Mouse (Mus musculus) heart, embryonic 12.5 days (tissue): ENCODE results near the gene Zfp1. TPM values are rescaled to one million over a fixed set of nuclear protein-coding genes. Genes with fewer than 3 reads are reported as not detected.

Source experiments
- ATAC-seq: fragments of 200-750 bp; cut with Nextera tagmentation; 2 replicates; pipeline ENCODE4 v1.8.0; 2017; ENCODE audit warnings: moderate TSS enrichment, moderate library complexity; ENCODE audit not compliant: insufficient number of reproducible peaks, low FRiP score
- H3K27ac ChIP-seq: fragments of 300-500 bp; sonication (generic); 2 replicates; pipeline ENCODE4 v1.5.1; 2016; ENCODE audit warnings: mild to moderate bottlenecking, moderate library complexity; ENCODE audit not compliant: poor library complexity, severe bottlenecking
- H3K27me3 ChIP-seq: fragments of 300-500 bp; sonication (generic); replicated peaks from 2 replicates; pipeline ENCODE4 v1.6.1; 2016; ENCODE audit warnings: mild to moderate bottlenecking, moderate library complexity
- H3K36me3 ChIP-seq: fragments of 300-500 bp; sonication (generic); 2 replicates; pipeline ENCODE4 v1.6.1; 2016; ENCODE audit warnings: mild to moderate bottlenecking, moderate library complexity
- H3K4me1 ChIP-seq: fragments of 300-500 bp; sonication (generic); replicated peaks from 2 replicates; pipeline ENCODE4 v1.6.1; 2016; ENCODE audit warnings: mild to moderate bottlenecking
- H3K4me2 ChIP-seq: fragments of 300-500 bp; sonication (generic); 2 replicates; pipeline ENCODE4 v1.6.1; 2016; ENCODE audit warnings: mild to moderate bottlenecking, moderate library complexity
- H3K4me3 ChIP-seq: fragments of 300-500 bp; sonication (generic); 2 replicates; pipeline ENCODE4 v1.5.1; 2016; ENCODE audit warnings: mild to moderate bottlenecking
- H3K9ac ChIP-seq: fragments of 300-500 bp; sonication (generic); 2 replicates; pipeline ENCODE4 v1.6.1; 2016; ENCODE audit warnings: mild to moderate bottlenecking, moderate library complexity
- H3K9me3 ChIP-seq: fragments of 300-500 bp; sonication (generic); replicated peaks from 2 replicates; pipeline ENCODE4 v1.6.1; 2016; ENCODE audit warnings: mild to moderate bottlenecking, moderate library complexity
- WGBS: fragments of 180-500 bp; shearing (Covaris S2); methylation state at CpG from one replicate; pipeline ENCODE4 v1.1.7; 2016; 5-methylcytosine and 5-hydroxymethylcytosine counted together
- polyA plus RNA-seq: library from polyadenylated mRNA; unstranded; fragments of >200 nt; fragmentation: Nextera tagmentation; extraction: Ambion mirVana; gene quantifications from 2 replicates; pipeline ENCODE4 v1.2.1, GENCODE M21; 2016

The Zfp1 gene
- polyA plus RNA-seq, 1 experiment from 2014 or later = 14.4 TPM

- no peaks in the 10 kb centered on the region for H3K9me3 ChIP-seq
- H3K27me3 ChIP-seq = no peaks in the 10 kb centered on the region
- 0 out of 2 replicates have a peak, but pooled peaks cover 6% of the 10 kb centered on the region for H3K4me1 ChIP-seq
- H3K4me3 ChIP-seq = no peak overlapping the region
- H3K27ac ChIP-seq = no peak overlapping the region
- H3K4me2 ChIP-seq = no peak overlapping the region
- WGBS = 40% methylated on average over 1 of the region's 1 CpGs
- ATAC-seq = no peak
- no peaks in the 10 kb centered on the region for H3K36me3 ChIP-seq
- H3K9ac ChIP-seq = no peak overlapping the region
These were observed 55.8 kb downstream of the Zfp1 start for GRCm38 (mm10) chr8:111699035-111699434.

- 81% methylated on average over 3 of the region's 3 CpGs for WGBS
- Histone ChIP-seq H3K27me3 (no peaks in the 10 kb centered on the region), H3K9ac (no peak overlapping the region), H3K36me3 (no peaks in the 10 kb centered on the region), H3K4me1 (peaks cover 11% of the 10 kb centered on the region), H3K4me3 (no peak overlapping the region), H3K27ac (no peak overlapping the region), H3K4me2 (no peak overlapping the region), H3K9me3 (no peaks in the 10 kb centered on the region)
- no peak for ATAC-seq
These were observed 57.0 kb downstream of the Zfp1 start for GRCm38 (mm10) chr8:111700201-111700600.

- Histone ChIP-seq H3K9ac (no peak overlapping the region), H3K4me2 (no peak overlapping the region), H3K4me3 (no peak overlapping the region), H3K36me3 (no peaks in the 10 kb centered on the region), H3K9me3 (no peaks in the 10 kb centered on the region), H3K27ac (no peak overlapping the region), H3K27me3 (no peaks in the 10 kb centered on the region), H3K4me1 (peaks cover 12% of the 10 kb centered on the region)
- ATAC-seq = no peak
- 81% methylated on average over 5 of the region's 5 CpGs for WGBS
These were observed 57.5 kb downstream of the Zfp1 start for GRCm38 (mm10) chr8:111700740-111701139.

GRCm38 (mm10) chr8:111701380-111701779, 58.2 kb downstream of the Zfp1 start:
- H3K27ac ChIP-seq = no peak overlapping the region
- H3K4me1 ChIP-seq = peaks cover 18% of the 10 kb centered on the region
- H3K9me3 ChIP-seq = no peaks in the 10 kb centered on the region
- no peaks in the 10 kb centered on the region for H3K36me3 ChIP-seq
- no peak overlapping the region for H3K9ac ChIP-seq
- ATAC-seq = no peak
- no peaks in the 10 kb centered on the region for H3K27me3 ChIP-seq
- H3K4me3 ChIP-seq = no peak overlapping the region
- 80% methylated on average over 9 of the region's 9 CpGs for WGBS
- no peak overlapping the region for H3K4me2 ChIP-seq

DNA sequence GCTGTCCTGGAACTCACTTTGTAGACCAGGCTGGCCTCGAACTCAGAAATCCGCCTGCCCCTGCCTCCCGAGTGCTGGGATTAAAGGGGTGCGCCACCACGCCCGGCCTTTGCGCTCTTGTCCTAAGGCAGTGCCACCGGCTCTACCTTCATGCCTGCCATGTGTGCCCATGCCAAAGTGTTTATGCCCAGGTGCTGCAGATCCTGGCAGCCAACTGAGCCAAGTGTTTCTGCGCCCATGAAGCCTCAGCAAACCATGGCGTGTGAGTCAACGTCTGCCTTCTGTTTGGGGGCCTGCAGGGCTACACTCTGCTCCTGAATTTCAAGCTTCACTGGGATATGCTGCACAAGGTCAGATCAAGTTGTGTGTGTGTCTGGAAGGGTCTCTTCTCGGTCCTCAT, 61.4 kb downstream of the Zfp1 start:
- no peaks in the 10 kb centered on the region for H3K9me3 ChIP-seq
- no peak overlapping the region for H3K27ac ChIP-seq
- H3K27me3 ChIP-seq = no peaks in the 10 kb centered on the region
- no peak overlapping the region for H3K4me2 ChIP-seq
- peaks cover 24% of the 10 kb centered on the region for H3K4me1 ChIP-seq
- H3K36me3 ChIP-seq = peaks cover 16% of the 10 kb centered on the region
- no peak for ATAC-seq
- H3K9ac ChIP-seq = no peak overlapping the region
- WGBS = 88% methylated on average over 12 of the region's 12 CpGs
- no peak overlapping the region for H3K4me3 ChIP-seq

DNA sequence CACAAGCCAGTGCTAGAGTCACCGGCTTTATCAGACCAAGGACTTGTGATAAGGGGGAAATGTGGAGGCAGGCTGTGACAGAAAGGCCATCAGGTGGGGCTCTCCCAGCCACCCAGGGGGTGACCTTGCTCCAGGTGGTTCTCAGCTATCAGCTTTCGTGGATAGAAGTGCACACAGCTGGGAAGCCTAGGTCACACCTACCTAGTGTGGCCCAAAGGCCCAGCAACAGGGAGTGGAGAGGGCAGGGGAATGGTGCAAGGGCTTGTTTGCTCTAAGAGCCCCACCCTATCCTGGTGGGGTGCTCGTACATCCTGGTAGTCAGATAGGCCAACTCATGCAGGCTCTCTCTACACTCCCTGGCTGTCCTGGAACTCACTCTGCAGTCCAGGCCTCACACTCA, 62.0 kb downstream of the Zfp1 start:
- H3K9me3 ChIP-seq = no peaks in the 10 kb centered on the region
- H3K27ac ChIP-seq = no peak overlapping the region
- WGBS = 16% methylated on average over 3 of the region's 3 CpGs
- no peak overlapping the region for H3K9ac ChIP-seq
- H3K4me3 ChIP-seq = no peak overlapping the region
- no peak for ATAC-seq
- peaks cover 24% of the 10 kb centered on the region for H3K4me1 ChIP-seq
- H3K36me3 ChIP-seq = peaks cover 22% of the 10 kb centered on the region
- no peak overlapping the region for H3K4me2 ChIP-seq
- H3K27me3 ChIP-seq = no peaks in the 10 kb centered on the region

DNA sequence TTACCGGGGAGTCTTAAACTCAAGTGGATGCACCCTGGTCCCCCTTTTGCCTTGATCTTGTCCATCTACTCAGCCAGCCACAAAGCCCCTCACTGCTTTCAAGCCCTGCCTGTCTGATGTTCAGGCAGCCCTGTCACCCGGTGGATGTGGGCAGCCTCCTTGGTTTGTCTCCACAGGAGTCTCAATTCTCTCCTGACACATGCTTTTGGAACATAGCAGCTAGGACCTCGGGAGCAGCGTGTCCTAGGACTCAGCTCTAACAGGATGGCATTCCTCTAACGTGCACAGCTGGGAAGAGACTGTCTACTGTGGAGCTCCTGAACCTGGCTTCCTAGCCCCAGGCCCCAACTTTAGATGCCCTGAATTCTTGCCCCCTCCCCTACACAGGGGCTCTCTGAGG, 62.5 kb downstream of the Zfp1 start:
- Histone ChIP-seq H3K9ac (no peak overlapping the region), H3K36me3 (peaks cover 27% of the 10 kb centered on the region), H3K27ac (no peak overlapping the region), H3K27me3 (no peaks in the 10 kb centered on the region), H3K4me1 (peaks cover 24% of the 10 kb centered on the region), H3K9me3 (no peaks in the 10 kb centered on the region), H3K4me3 (no peak overlapping the region), H3K4me2 (no peak overlapping the region)
- ATAC-seq = no peak
- WGBS = 46% methylated on average over 5 of the region's 5 CpGs

DNA sequence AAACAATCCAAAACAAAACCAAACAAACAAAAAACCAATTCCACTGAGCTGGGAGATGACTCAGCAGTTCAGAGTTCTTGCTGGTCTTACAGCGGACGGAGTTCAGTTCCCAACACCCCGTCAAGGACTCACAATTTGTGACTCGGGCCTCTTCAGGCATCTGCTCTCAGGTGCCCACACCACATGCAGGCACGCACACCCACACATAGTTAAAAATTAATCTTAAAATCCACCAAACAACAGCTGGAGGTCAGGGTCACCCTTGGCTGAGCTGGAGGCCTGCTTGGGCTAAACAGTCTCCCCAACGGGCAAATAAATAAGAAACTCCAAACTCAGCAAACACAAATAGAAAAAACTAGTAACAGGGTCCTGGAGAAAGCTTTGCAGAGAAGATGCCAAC, 65.1 kb downstream of the Zfp1 start:
- no peaks in the 10 kb centered on the region for H3K27me3 ChIP-seq
- WGBS = 94% methylated on average over 6 of the region's 6 CpGs
- ATAC-seq = no peak
- H3K9ac ChIP-seq = no peak overlapping the region
- no peak overlapping the region for H3K4me2 ChIP-seq
- peaks cover 32% of the 10 kb centered on the region for H3K4me1 ChIP-seq
- no peaks in the 10 kb centered on the region for H3K9me3 ChIP-seq
- no peak overlapping the region for H3K27ac ChIP-seq
- no peak overlapping the region for H3K4me3 ChIP-seq
- peaks cover 51% of the 10 kb centered on the region for H3K36me3 ChIP-seq

DNA sequence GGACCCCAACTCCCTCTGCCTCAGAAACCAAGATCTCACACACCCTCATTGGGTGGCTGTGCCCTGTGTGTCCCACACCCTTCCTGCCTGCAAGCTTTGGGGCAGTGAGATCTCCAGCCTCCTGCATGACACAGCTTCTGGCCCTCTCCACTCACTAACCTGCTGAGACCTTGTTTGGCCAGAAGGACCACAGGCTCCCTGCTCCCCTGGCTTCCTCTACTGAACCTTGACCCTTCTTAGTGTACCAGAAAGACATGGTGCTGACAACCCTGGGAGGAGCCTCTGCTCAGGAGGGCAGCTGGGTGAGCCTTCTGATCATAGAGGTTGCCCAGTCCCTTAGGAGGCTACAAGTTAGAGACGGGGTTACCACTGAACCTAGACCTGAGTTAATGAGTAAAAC, 66.0 kb downstream of the Zfp1 start:
- Histone ChIP-seq H3K4me1 (peaks cover 33% of the 10 kb centered on the region), H3K9me3 (no peaks in the 10 kb centered on the region), H3K4me3 (no peak overlapping the region), H3K4me2 (no peak overlapping the region), H3K27ac (no peak overlapping the region), H3K36me3 (peaks cover 61% of the 10 kb centered on the region), H3K9ac (no peak overlapping the region), H3K27me3 (no peaks in the 10 kb centered on the region)
- 83% methylated on average over 1 of the region's 1 CpGs for WGBS
- ATAC-seq = no peak

DNA sequence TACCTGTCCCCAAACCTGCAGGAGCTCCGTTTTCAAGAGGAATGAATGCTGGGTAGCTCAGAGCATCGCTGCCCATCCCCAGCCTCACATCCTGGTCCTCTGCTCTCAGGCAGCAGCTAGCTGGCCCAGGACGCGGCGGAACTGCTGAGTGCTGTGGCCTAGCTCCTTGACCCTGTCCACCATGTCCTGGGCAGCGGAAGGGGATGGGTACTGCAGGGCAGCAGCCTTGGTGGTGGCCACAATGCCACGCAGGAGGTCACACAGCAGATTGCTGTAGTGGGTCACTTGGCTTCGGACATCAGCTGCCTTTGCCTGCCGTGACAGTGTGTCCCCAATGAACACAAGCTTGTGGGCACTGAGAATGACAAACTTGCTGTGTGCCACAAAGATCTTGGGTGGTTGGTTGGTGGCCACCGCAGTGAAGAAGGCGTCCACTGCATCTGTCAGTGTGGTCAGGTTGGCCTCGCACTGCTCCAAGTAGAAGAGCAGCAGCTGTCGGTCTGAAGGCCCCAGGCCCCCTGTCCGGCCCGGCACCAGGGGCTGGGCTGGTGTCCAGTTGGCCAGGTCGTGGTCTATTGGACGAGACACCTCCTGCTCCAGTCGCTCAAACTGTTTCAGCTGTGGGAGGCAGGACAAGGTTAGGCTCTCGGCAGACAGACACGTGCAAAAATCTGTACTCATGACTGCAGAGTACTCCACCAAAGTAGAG, 67.7 kb downstream of the Zfp1 start:
- 89% methylated on average over 20 of the region's 20 CpGs for WGBS
- Histone ChIP-seq H3K27me3 (no peaks in the 10 kb centered on the region), H3K27ac (no peak overlapping the region), H3K9ac (no peak overlapping the region), H3K4me3 (no peak overlapping the region), H3K36me3 (peaks cover 77% of the 10 kb centered on the region), H3K9me3 (no peaks in the 10 kb centered on the region), H3K4me1 (peaks cover 29% of the 10 kb centered on the region), H3K4me2 (no peak overlapping the region)
- ATAC-seq = no peak

DNA sequence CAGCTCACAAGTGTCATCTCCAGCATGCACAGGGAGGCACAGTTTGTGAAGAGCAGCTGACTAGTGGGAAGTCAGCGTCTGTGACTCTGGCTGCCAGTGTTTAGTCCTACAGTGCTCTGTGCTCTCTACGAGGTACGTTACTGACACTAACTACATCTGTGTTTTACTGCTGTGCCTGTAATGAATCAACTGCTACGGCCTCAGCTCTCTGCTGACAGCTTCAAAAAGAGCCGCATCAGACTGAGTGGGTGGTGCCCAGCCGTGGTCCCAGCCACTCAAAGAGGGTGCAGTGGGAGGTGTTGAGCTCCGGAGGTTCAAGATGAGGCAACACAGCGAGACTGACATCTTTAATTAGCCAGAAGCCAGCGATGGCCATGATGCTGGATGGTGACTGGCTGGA, 68.9 kb downstream of the Zfp1 start:
- Histone ChIP-seq H3K9me3 (no peaks in the 10 kb centered on the region), H3K4me1 (peaks cover 31% of the 10 kb centered on the region), H3K27me3 (no peaks in the 10 kb centered on the region), H3K4me2 (no peak overlapping the region), H3K27ac (no peak overlapping the region), H3K36me3 (peaks cover 77% of the 10 kb centered on the region), H3K9ac (no peak overlapping the region), H3K4me3 (no peak overlapping the region)
- WGBS = 56% methylated on average over 9 of the region's 9 CpGs
- ATAC-seq = no peak

GRCm38 (mm10) chr8:111712588-111712987, 69.4 kb downstream of the Zfp1 start:
- peaks cover 35% of the 10 kb centered on the region for H3K4me1 ChIP-seq
- no peak overlapping the region for H3K4me3 ChIP-seq
- peaks cover 77% of the 10 kb centered on the region for H3K36me3 ChIP-seq
- no peak overlapping the region for H3K4me2 ChIP-seq
- H3K9ac ChIP-seq = no peak overlapping the region
- no peak for ATAC-seq
- 74% methylated on average over 6 of the region's 6 CpGs for WGBS
- H3K27ac ChIP-seq = no peak overlapping the region
- H3K9me3 ChIP-seq = no peaks in the 10 kb centered on the region
- no peaks in the 10 kb centered on the region for H3K27me3 ChIP-seq
